Mouse (Mus musculus) ovary, postnatal 10 days (tissue): Measurements from ENCODE around the gene Tob1.

Experiments used
- DNase-seq: peaks from one replicate; pipeline ENCODE4 v3.0.0; 2022; ENCODE audit warnings: low spot score

Gene Tob1

DNA sequence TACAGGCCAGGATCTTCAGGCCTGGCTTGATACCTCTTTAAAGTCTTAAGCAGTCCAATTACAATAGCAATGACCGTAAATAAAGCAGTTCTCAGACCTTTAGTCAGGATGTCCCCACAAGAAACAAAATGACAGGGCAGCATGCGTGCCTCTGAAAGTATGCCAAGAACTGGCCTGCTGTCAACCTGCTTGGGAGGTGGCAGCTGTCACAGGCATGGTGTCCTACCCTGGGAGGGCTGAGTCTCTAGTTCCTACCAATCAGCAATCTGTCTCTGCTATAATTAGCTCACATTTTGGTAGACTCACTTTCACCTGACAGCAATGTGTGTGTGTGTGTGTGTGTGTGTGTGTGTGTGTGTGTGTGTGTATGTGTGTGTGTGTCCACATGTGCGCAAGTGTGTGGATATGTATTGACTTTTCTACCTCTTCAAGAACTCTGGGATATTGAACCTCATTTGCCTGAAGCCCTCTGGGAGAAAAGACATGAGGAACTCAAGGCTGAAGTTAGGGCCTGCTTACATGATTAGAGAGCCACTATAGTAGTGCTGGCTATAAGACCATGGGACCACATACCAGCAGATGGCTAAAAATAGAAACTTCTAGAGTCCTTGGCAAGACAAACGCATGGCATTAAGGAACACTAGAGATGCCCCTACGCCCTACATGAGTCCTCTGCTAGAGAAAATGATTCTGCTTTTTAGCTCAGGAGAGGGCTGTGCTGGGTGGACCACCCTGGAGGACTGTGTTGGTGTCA, 18.1 kb downstream of the Tob1 start:
- no peak for DNase-seq

DNA sequence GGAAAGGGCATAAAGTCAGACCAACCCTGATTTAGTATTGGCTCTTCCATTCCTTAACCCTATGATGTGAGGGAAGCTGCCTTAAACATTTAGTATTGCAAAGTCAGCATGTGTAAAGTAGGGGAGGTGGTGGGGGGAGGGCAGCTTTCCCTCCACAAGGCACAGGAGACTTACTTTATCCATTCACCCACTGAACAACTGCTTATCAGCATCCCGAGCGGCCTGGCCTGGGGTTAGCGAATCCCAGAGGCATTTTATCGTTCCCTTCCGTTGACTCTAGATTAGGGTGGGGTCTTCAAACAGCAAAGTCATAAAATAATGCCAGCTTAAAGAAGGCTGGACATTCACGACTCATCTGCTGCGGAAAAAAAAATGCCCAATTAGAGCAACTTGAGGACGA, 19.0 kb downstream of the Tob1 start:
- DNase-seq: no peak

DNA sequence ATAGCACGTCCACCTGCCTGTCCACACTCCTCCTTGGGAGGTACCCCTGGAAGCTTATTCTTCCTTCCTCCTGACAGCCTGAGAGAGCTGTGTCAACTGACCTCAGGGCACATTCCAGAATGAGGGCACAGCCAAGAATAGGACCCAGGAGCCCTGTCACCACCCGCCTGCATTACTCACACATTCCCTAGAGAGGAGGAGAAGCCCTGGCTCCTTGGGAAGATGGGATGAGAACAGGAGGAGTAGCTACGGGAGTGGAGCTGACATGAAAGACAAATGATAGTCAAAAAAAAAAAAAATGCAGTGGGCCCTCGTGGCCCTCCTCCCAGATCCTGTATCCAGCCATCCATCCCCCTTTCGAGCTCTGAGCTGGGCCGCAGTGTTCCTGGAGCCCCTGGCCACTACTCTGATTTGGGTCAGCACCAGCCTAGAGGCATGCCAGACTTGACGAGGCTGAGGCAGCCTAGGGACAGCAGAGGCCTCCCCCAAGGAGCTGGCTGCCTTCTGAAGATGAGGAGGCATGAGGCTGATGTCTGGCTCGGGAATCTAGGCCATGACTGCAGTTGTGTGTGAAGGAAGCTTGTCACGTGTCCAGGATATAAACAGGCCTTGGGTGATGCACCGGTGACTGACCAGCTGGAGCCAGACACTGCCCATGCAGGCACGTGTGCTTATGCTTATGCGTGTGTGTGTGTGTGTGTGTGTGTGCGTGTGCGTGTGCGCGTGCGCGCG, 20.7 kb downstream of the Tob1 start:
- no peak for DNase-seq

DNA sequence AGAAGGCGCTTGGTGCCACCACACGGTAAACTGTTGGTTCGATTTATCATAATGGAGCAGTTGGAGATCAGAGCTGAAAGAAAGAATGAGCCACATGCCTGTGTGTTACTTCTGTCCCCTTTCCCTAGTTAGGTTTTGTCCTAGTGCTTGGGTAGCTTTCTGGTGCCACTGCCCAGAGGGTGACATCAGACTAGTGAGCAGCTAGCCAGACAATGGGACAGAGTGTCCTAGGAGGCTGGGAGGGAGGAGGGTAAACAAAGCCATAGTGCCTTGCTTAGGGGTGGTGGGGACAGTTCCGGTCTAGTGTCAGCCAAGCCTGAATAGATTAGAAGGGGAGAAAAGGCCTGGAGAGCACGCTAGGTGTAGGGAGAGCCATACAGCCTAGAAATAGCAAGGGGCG, 22.2 kb downstream of the Tob1 start:
- DNase-seq: no peak

DNA sequence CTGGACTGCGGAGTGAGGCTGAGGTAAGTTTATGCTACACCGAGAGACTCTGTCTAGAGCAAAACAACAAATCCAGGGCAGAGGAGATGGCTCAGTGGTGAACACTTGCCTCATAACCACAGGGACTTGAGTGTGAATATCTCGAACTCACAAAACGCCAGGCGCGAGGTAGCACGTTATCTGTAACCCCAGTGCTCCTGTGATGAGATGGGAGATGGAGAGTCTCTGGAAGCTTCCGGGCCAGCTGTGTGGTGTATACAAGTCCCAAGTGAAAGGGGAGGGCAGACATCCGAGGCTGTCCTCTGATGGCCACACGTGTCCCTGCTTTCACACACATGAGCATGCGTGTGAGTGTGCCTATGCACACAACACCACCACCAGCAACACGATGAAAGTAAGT, 23.1 kb downstream of the Tob1 start:
- no peak for DNase-seq

DNA sequence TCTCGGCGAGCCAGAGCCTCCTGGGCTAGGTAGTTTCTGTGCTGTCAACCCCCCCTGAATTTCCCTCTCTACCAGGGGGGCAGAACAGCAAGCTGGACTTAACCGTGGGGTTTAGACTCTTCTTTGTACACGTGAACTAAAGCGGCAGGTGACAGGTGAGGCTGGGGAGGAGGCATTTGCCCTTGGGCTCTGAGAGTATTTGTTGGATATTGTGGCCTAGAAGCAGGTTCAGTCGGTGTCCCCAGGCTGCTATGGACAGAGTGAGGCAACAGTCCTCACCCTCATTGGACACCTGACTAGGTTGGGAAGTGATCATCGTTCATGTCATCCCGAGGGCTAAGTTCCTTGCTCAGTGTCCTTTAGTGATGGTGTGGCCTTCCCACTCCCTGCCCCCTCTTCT, 23.6 kb downstream of the Tob1 start:
- no peak for DNase-seq

DNA sequence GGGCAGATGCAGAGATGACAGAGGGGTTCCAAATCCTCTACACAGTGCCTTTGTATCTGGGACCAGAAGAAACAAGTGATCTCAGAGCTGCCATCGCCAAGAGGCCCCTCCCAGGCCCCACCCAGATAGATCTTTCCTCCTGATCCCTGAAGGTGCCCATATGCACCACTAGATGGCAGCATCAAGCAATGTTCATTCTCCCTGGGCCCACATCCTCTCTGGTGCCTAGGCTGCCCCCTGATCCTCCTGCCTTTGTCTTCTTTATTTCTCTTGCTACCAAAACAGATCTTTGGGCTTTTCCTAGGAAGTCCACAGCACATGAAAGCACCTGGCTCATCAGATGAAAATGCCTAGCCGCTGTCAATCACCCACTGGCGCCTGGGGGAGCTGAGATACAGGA, 24.8 kb downstream of the Tob1 start:
- no peak for DNase-seq

DNA sequence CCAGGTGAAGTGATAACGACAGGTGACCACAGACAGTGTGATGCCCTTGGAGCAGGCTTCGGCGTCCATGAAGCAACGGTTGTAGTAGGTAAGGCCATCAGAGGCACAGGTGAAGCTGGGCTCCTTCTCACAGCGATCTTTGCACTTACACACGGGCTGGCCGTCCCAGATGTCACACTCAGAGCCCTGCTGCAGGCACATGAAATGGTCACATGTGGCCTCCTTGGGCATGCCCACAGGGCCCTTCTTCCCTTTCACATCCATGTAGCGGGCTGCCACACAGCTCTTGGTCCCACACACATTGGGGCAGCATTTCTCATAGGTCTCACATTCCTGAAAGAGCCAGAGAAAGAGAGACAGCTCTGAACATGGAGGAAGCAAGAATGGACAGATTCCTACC, 27.5 kb downstream of the Tob1 start:
- DNase-seq: no peak

DNA sequence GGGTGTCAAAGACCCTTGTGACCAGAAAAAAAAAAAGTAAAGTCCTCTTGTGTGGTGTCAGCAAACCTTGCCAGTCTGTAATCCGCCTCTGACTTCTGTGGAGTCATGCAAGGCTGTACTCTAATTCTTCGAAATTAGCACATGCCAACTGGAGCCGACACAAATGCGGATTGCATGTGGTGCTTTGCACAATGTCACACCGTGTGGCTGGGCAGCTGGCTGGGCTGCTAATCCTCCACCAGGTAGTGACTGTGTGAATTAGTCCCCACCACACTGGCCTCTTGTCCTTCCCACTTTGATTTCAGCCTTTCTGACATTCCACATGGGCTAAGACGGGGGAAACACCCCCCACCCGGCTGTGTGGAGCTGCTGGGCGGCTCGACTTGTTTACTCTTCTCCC, 28.5 kb downstream of the Tob1 start:
- DNase-seq: no peak

DNA sequence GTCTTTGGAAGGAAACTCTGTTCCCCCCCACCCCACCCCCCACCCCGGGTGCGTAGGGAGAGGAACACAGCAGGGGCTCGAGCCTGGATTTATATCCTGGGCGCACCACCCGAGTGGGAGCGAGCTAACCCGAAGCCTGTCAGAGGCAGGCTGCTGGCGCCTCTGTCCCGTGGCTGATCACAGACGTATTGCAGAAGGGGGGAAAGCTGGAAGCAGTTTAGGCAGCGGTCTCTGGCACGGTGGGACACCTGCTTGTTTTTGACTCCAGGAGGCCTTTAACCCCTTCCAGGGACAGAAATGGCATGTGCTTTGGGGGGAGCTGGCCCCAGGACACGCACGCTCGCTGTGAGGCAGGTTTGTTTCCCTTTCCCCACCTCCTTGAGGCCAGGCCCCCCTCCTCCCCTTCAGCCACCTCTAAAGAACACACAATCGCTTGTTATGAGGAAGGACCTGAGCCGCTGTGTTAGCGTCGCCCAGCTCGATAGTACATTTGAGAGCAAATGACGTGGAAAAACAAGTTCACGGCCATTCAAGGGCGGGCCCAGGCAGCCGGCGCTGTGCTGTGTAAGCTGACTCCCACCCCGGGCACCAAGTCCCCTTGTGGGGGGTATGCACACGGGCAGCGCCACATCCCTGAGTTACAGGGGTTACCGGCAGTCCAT, 31.6 kb downstream of the Tob1 start:
- peak; percentile 36 for DNase-seq

DNA sequence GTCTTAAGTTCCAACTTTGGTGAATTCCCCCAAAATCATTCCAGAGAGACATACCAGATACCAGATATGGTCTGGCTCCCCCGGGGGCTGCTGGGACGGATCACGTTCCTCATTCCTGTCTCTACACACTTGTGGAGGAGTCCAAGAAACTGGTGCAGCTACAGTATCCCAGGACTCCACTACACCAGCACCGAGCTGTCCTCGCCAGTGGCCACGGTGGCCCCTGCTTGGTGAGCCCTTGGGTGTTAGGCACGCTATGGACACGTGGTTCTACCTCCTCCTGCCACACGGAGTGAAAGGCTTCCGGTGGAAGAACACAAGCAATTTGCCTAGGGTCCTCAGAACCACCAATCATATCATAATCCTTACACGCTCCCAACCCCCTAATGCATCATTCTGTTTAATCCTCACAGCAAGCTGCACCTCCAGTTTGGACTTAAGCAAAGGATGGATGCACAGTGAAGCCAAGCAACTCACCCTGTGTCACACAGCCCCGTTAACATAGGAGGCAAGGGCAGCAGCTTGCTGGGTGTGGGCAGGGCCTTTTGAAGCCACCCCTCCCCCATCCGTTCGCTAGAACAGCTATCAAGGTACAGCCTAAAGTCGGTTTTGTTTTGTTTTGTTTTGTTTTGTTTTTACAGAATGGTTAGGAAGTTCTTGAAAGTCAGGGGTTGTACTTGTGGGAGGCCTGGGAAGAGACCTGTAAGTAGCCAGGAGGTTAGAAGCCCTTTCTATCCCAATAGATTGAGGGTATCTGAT, 32.3 kb downstream of the Tob1 start:
- no peak for DNase-seq

DNA sequence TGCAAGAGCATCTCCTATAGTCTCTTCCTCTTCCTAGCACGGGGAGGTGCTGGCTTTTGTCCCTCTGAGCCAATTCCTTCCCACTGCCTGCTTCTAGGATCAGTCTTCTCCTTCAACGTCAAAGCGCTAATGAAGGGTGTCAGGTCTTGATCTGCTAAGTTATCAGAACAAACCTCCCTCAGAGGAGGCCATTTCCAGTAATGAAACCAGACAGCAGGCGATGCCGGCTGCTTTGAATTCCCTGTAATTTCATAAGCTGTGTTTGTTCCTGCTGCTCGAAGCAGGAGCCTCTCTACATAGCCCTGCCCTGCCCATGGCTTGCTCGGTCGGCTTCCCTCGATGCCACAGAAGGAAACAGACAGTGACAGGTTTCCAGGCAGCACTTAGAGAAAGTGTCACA, 33.1 kb downstream of the Tob1 start:
- no peak for DNase-seq

DNA sequence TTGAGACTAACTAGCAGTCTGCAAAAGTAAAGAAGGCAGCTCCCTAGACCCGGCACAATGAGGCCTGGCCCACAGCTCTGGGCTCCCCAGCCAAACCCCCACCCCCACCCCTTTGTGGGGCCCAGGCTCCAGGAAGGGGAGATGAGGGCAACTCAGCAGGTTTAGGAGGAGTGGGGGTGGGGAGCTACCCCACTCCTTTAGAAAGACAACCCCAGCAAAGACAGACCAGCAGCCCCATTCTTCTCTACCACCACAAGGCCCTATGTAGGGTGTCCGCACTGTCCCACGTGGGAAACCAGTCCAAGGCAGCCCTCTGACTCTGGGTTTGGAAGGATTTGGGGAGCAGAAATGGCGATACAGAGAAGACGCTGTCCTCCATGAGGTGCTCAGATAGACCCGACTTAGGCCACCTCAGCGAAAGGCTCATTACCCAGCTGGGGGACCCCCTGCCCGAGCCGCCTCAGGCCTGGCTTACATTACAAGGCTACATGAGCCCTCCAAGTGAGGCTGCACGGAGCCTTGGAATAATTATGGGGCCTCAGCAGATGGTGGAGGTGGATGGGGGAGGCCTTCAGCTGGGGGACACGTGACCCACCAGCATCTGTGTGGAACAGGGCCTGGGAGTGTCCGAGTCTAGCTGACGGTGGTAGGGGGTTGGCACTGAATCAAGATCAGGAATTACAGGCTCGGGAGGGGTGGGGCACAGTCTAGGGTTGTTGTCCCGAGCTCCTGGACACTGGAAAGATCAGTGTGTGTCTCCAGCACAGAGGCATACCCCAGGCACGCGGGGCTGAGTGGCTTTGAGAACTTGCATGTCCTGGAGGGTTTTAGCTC, 34.9 kb downstream of the Tob1 start, which contains the start of gene Wfikkn2:
Gene Wfikkn2, minus strand, starts transcription at position 51 of the 834 bp plus-strand sequence.
- DNase-seq: no peak

DNA sequence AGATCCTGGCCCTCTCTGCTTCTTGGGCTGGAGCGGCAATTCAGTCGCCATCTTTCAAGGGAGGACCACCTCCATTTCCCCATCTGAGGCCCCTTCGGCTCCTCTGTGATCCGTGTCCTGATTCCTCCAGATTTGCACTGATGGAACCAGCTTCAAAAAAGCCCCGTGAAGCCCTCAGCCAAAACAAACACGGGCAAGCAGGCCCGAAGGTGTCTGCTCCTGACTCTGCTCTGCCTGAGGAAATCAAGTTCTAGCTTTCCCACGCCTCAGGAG, 35.5 kb downstream of the Tob1 start:
- DNase-seq: no peak

DNA sequence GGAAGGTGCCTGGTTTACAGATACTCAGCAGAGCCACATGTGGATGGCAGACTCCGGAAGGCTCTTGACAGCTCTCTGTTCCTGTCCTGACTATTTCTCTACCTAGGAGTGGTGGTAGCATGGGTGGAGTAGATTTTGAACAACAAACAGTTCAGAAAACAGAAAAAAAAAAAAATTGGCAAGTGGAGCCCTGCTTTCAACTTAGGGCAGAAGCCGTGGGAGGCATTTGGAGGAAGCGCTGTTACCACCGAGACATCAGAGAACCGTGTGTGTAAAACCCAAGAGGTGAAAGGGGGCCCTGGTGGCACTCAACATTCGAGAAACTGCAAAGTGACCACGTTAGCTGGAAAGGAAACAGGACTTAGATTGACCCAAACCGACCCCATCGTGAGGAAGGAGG, 41.9 kb downstream of the Tob1 start:
- no peak for DNase-seq

DNA sequence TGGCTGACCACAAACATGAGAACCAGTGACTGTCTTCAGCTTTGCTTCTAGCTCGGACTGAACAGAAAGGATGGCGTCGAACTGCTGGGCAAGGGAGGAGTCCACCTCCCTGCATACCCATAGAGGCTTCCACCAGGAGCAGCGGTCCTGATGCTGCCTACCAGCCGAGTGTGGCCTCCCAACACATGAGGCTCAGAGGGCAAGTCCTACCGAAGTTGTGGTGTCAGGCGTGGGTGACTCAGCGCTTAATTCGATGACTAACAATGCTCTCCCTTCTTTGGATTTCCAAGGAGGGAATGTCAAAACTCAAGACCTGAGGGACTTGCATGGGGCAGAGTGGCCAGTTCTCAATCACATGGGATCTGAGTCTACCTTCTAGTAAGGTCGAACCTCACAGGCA, 42.4 kb downstream of the Tob1 start:
- DNase-seq: no peak

DNA sequence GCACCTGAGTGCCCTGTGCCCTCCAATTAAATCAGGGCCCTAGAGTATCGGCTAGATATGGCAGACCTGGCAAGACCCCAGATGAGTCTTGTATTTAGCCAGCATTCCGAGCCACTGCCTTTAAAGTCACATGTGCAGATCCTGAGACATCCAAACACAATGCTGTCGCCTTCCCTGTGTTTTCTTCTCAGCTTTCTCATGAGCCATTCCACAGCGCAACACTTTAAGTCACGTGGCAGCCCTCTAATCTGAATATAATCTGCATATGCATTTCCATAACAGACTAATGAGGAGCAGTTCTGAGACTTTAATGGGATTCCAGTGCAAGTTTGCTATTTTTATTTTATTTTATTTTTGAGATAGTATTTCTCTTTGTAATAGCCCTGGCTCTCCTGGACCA, 44.5 kb downstream of the Tob1 start:
- DNase-seq: no peak

DNA sequence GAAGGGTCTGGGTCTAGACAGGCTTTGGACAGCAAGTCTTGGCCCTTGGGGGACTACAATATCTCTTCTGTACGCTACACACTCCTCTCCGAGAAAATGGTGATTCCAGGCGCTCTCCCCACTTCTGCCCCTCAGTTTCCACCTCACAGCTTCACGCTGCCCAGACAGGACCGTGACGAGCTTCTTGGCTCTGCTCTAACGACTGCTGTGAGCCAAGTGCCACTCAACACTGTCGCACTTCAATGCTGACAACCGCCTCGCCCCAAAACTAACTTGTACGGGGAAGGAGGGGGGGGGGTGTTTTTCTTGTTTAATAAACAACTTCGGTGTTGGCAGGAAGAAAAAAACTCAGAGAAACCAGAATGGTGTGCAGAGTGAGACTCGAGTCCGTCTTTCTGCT, 46.7 kb downstream of the Tob1 start:
- DNase-seq: no peak

DNA sequence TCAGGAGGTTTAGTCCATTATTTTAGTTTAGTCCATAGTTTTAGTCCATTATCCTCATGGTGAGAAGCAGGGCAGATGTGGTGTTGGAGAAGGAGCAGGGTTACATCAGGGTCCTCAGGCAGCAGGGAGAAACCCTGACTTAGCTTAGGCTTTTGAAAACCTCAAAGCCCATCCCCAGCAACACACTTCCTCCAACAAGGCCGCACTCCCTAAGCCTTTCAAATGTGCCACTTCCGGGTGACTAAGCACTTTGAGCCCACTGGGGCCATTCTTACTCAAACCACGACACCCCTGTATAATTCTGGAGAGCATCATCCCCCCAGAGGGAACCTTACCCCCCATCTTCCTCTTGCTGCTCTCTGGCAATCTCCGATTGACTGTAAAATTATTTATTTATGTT, 48.6 kb downstream of the Tob1 start:
- DNase-seq: no peak

DNA sequence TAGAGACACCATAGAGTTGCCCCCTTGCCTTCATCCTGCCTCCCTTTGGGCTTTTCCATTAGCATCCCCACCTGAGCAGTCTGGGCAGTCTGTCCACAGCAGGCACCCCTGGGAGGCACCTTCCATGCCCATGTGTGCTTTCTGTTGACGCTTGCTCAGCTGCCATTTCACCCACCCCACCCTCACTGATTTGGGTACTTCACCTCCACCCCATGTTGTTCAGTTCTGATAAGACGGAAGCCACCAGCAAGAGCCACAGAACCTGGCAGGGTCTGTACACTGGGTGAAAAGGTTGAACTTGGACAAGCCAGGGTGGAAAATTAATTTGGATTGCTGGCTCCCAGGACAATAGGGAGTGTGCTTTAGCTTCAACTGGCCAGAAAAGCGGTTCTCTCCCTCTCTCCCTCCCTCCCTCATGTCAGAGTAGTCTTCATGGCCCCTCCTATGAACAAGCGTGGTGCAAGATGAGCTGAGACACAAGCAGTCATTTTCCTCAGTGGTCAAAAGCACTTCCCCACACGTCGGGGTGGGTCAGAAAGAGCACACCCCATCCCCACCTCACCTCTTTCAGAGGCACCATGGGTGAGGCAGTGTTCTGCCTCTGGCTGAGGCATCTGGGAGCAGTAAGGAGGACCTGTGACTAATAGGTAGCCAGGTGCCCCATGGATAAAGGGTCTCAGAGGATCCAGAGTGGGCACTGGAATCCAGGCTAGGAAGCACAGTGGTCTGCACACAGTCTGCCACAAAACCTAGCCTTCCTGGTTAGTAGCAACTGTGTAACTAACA, 50.5 kb downstream of the Tob1 start:
- DNase-seq: no peak
